Mouse (Mus musculus): ENCODE measurements around the gene Gab2. TPM values are rescaled to one million over a fixed set of nuclear protein-coding genes. Genes with fewer than 3 reads are reported as not detected.

The Gab2 gene
- polyA plus RNA-seq, 1 experiment = 9.6 TPM

DNA sequence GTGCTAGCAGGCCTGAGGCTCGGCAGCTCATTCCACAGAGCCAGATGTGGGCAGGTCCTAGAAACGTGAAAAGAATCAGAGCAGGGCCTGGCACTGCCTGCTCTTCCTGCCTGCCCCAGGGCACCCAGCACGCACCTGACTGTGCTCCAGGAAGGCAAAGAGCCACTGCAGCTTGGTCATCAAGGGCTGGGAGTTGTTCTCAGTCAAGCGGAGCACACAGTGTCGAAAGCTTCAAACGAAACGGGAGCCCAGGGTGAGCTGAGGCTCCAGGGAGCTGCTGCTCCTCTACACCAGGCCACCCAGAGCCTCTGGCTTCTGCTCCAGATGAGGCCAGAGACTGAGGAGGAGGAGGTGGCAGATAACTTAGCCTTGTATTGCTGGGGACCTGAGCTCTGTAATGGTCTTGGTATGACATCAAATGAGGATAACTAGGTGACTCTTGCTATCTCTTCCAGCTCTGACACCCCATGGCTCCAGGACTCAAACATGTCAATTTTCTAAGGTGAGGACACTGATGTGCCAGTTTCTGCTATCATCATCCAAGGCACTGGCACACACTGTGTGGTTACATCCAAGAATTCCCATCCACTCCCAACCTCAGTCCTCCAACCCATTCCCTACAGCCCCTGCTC is 232.1 kb downstream of the Gab2 start:
- no peaks in the 10 kb centered on the region for H3K27me3 ChIP-seq (ENCODE audit: control insufficient read depth, insufficient read depth, insufficient read length)
- no peak overlapping the region for H3K4me2 ChIP-seq (ENCODE audit: low read depth)
- no peak for TF ChIP-seq TCF12 (IDR thresholded peaks at IDR 0.05; ENCODE audit: insufficient read depth, poor library complexity, severe bottlenecking)
- TF ChIP-seq CEBPB (IDR thresholded peaks at IDR 0.05; ENCODE audit: insufficient read depth, poor library complexity, severe bottlenecking) = no peak
- no peak for TF ChIP-seq SRF (IDR thresholded peaks at IDR 0.05; ENCODE audit: control insufficient read depth, insufficient read length, low read depth)
- TF ChIP-seq POLR2A (IDR thresholded peaks at IDR 0.05; ENCODE audit: insufficient read length, low read depth) = no peak
- TF ChIP-seq MYOD1 (IDR thresholded peaks at IDR 0.05; ENCODE audit: control insufficient read depth in 1 of 3, insufficient read length in 2 of 3, low read depth in 2 of 3) = no peak
- no peak for TF ChIP-seq TCF3 (IDR thresholded peaks at IDR 0.05; ENCODE audit: insufficient read length, low read depth)
- no peak for TF ChIP-seq E2F4 (IDR thresholded peaks at IDR 0.05; ENCODE audit: insufficient read depth)
- no peak for TF ChIP-seq POLR2AphosphoS2 (IDR thresholded peaks at IDR 0.05; ENCODE audit: insufficient read length, low read depth)
- TF ChIP-seq REST (IDR thresholded peaks at IDR 0.05; ENCODE audit: insufficient read depth, insufficient read length) = no peak
- peaks cover 3% of the 10 kb centered on the region for H3K36me3 ChIP-seq (ENCODE audit: control insufficient read depth, insufficient read depth)
- no peak overlapping the region for H3K4me3 ChIP-seq
- no peaks in the 10 kb centered on the region for H3K79me2 ChIP-seq (ENCODE audit: control insufficient read depth, insufficient read depth)
- no peak overlapping the region for H3ac ChIP-seq (ENCODE audit: control insufficient read depth, insufficient read length)

DNA sequence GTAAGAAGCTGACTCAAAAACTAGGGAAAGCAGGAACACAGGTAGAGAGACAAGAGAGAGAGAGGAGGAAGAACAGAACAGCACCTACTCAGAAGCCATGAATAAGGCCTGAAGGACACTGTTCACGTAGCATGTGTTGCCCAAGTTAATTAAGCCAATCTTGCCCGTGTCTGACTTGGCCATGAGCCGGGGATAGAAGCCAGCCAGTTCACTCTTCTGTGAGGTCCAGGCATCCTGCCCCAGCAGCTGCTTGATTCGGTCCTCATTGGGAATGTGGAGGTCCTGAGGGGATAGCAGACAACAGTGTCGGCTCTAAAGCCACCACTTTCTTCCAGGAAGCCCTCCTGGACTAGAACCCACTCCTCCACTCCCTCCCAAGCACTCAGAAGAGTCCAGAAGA is 233.3 kb downstream of the Gab2 start:
- Histone ChIP-seq H3K4me3 (no peak overlapping the region), H3K27me3 (ENCODE audit: control insufficient read depth, insufficient read depth, insufficient read length) (no peaks in the 10 kb centered on the region), H3K79me2 (ENCODE audit: control insufficient read depth, insufficient read depth) (no peaks in the 10 kb centered on the region), H3K4me2 (ENCODE audit: low read depth) (no peak overlapping the region), H3K36me3 (ENCODE audit: control insufficient read depth, insufficient read depth) (no peaks in the 10 kb centered on the region), H3ac (ENCODE audit: control insufficient read depth, insufficient read length) (no peak overlapping the region)
- TF ChIP-seq SRF (IDR thresholded peaks at IDR 0.05; ENCODE audit: control insufficient read depth, insufficient read length, low read depth) (no peak), MAX (IDR thresholded peaks at IDR 0.05; ENCODE audit: low read depth) (no peak), TCF3 (IDR thresholded peaks at IDR 0.05; ENCODE audit: insufficient read length, low read depth) (no peak), MYOG (IDR thresholded peaks at IDR 0.05; ENCODE audit: control insufficient read depth in 1 of 3, insufficient read depth in 1 of 3, insufficient read length in 2 of 3, low read depth in 2 of 3) (no peak), POLR2AphosphoS2 (IDR thresholded peaks at IDR 0.05; ENCODE audit: insufficient read length, low read depth) (no peak), REST (IDR thresholded peaks at IDR 0.05; ENCODE audit: insufficient read depth, insufficient read length) (no peak), USF1 (IDR thresholded peaks at IDR 0.05; ENCODE audit: low read depth) (no peak), CEBPB (IDR thresholded peaks at IDR 0.05; ENCODE audit: insufficient read depth, poor library complexity, severe bottlenecking) (no peak), E2F4 (IDR thresholded peaks at IDR 0.05; ENCODE audit: insufficient read depth) (no peak), POLR2A (IDR thresholded peaks at IDR 0.05; ENCODE audit: insufficient read length, low read depth) (no peak), TCF12 (IDR thresholded peaks at IDR 0.05; ENCODE audit: insufficient read depth, poor library complexity, severe bottlenecking) (no peak), MYOD1 (IDR thresholded peaks at IDR 0.05; ENCODE audit: control insufficient read depth in 1 of 3, insufficient read length in 2 of 3, low read depth in 2 of 3) (no peak)

DNA sequence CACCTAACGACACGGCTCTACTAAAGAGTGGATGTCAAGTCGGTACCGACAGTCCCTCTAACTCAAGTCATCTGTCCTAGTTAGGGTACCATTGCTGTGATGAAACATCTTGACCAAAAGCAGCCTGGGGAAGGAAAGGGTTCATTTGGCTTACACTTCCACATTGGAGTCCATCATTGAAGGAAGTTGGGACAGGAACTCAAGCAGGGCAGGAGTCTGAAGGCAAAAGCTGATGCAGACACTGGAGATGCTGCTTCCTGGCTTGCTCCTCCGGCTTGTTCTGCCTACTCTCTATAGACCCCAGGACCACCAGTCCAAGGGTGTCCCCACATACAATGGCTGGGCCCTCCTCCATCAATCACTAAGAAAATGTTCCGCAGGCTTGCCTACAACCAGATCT is 234.3 kb downstream of the Gab2 start:
- no peaks in the 10 kb centered on the region for H3K36me3 ChIP-seq (ENCODE audit: control insufficient read depth, insufficient read depth)
- H3K79me2 ChIP-seq (ENCODE audit: control insufficient read depth, insufficient read depth) = no peaks in the 10 kb centered on the region
- no peak overlapping the region for H3K4me3 ChIP-seq
- H3ac ChIP-seq (ENCODE audit: control insufficient read depth, insufficient read length) = no peak overlapping the region
- no peak overlapping the region for H3K4me2 ChIP-seq (ENCODE audit: low read depth)
- TF ChIP-seq POLR2A (IDR thresholded peaks at IDR 0.05; ENCODE audit: insufficient read length, low read depth) = no peak
- TF ChIP-seq TCF3 (IDR thresholded peaks at IDR 0.05; ENCODE audit: insufficient read length, low read depth) = no peak
- no peak for TF ChIP-seq REST (IDR thresholded peaks at IDR 0.05; ENCODE audit: insufficient read depth, insufficient read length)
- no peak for TF ChIP-seq CEBPB (IDR thresholded peaks at IDR 0.05; ENCODE audit: insufficient read depth, poor library complexity, severe bottlenecking)
- TF ChIP-seq E2F4 (IDR thresholded peaks at IDR 0.05; ENCODE audit: insufficient read depth) = no peak
- no peaks in the 10 kb centered on the region for H3K27me3 ChIP-seq (ENCODE audit: control insufficient read depth, insufficient read depth, insufficient read length)

DNA sequence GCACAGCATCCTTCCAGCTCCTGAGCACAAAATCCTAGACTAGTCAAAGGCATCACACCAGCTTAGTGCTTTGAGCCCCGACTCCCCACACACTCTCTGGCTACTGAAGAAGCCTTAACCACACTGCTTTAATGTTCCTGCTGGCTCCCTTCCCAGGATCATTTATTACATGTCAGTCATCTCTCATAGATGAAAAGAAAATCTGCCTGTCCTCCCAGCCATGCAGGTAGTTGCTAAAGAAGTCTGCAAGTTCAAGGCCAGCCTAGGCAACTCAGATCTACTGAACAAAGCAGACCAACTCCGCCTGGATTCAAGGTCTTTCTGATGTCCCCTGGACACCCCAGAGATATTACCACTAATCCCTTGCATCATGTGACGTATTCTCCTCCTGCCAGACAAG is 236.3 kb downstream of the Gab2 start:
- Histone ChIP-seq H3K4me2 (ENCODE audit: low read depth) (no peak overlapping the region), H3K36me3 (ENCODE audit: control insufficient read depth, insufficient read depth) (no peaks in the 10 kb centered on the region), H3K4me3 (no peak overlapping the region), H3K27me3 (ENCODE audit: control insufficient read depth, insufficient read depth, insufficient read length) (no peaks in the 10 kb centered on the region), H3ac (ENCODE audit: control insufficient read depth, insufficient read length) (no peak overlapping the region), H3K79me2 (ENCODE audit: control insufficient read depth, insufficient read depth) (no peaks in the 10 kb centered on the region)
- TF ChIP-seq REST (IDR thresholded peaks at IDR 0.05; ENCODE audit: insufficient read depth, insufficient read length) (no peak), SRF (IDR thresholded peaks at IDR 0.05; ENCODE audit: control insufficient read depth, insufficient read length, low read depth) (no peak), USF1 (IDR thresholded peaks at IDR 0.05; ENCODE audit: low read depth) (no peak), MYOD1 (IDR thresholded peaks at IDR 0.05; ENCODE audit: control insufficient read depth in 1 of 3, insufficient read length in 2 of 3, low read depth in 2 of 3) (no peak), E2F4 (IDR thresholded peaks at IDR 0.05; ENCODE audit: insufficient read depth) (no peak), MYOG (IDR thresholded peaks at IDR 0.05; ENCODE audit: control insufficient read depth in 1 of 3, insufficient read depth in 1 of 3, insufficient read length in 2 of 3, low read depth in 2 of 3) (no peak), POLR2AphosphoS2 (IDR thresholded peaks at IDR 0.05; ENCODE audit: insufficient read length, low read depth) (no peak), MAX (IDR thresholded peaks at IDR 0.05; ENCODE audit: low read depth) (no peak), TCF12 (IDR thresholded peaks at IDR 0.05; ENCODE audit: insufficient read depth, poor library complexity, severe bottlenecking) (no peak), POLR2A (IDR thresholded peaks at IDR 0.05; ENCODE audit: insufficient read length, low read depth) (no peak), TCF3 (IDR thresholded peaks at IDR 0.05; ENCODE audit: insufficient read length, low read depth) (no peak), CEBPB (IDR thresholded peaks at IDR 0.05; ENCODE audit: insufficient read depth, poor library complexity, severe bottlenecking) (no peak)

DNA sequence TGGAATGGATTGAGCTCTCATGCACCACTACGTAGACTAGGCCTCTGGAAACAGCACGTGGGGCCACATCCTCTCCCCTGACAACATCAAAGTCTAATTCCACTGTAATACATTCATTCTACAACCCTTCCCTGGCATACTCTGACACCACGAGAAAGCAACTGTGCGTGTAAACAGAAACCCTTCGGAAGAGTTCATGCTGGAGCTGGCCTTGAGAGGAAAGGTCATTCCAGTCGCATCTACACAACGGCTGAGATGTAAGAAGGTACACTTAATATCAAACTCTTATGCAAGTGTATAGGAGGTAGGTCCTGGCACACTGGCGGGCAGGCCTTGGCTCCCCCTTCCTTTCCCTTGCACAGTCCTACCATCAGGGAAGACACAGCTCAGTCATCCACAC is 243.0 kb downstream of the Gab2 start:
- H3ac ChIP-seq (ENCODE audit: control insufficient read depth, insufficient read length) = no peak overlapping the region
- H3K27me3 ChIP-seq (ENCODE audit: control insufficient read depth, insufficient read depth, insufficient read length) = no peaks in the 10 kb centered on the region
- no peaks in the 10 kb centered on the region for H3K79me2 ChIP-seq (ENCODE audit: control insufficient read depth, insufficient read depth)
- no peaks in the 10 kb centered on the region for H3K36me3 ChIP-seq (ENCODE audit: control insufficient read depth, insufficient read depth)
- no peak overlapping the region for H3K4me3 ChIP-seq
- no peak overlapping the region for H3K4me2 ChIP-seq (ENCODE audit: low read depth)
- TF ChIP-seq TCF3 (IDR thresholded peaks at IDR 0.05; ENCODE audit: insufficient read length, low read depth) (no peak), CEBPB (IDR thresholded peaks at IDR 0.05; ENCODE audit: insufficient read depth, poor library complexity, severe bottlenecking) (no peak), POLR2AphosphoS2 (IDR thresholded peaks at IDR 0.05; ENCODE audit: insufficient read length, low read depth) (no peak), USF1 (IDR thresholded peaks at IDR 0.05; ENCODE audit: low read depth) (no peak), MAX (IDR thresholded peaks at IDR 0.05; ENCODE audit: low read depth) (no peak), REST (IDR thresholded peaks at IDR 0.05; ENCODE audit: insufficient read depth, insufficient read length) (no peak), MYOG (IDR thresholded peaks at IDR 0.05; ENCODE audit: control insufficient read depth in 1 of 3, insufficient read depth in 1 of 3, insufficient read length in 2 of 3, low read depth in 2 of 3) (no peak)

Data from myocyte (in vitro differentiated cells).